Mouse (Mus musculus) granulocyte monocyte progenitor cell, adult 5-6 weeks (primary cell): Measurements from ENCODE around the gene Vamp5. TPM values are rescaled to one million over a fixed set of nuclear protein-coding genes. Genes with fewer than 3 reads are reported as not detected.

Experiments used
- ATAC-seq: replicated peaks from 2 replicates; pipeline ENCODE4 v1.8.0; 2016; ENCODE audit warnings: mild to moderate bottlenecking, moderate TSS enrichment, inconsistent platforms; ENCODE audit not compliant: poor library complexity, severe bottlenecking
- total RNA-seq, 2 experiments: library from RNA; stranded (forward) in 1 of 2; stranded (reverse) in 1 of 2; fragments of 200-712, 200-1000 nt in 1 of 2; fragments of >200 nt in 1 of 2; fragmentation: Nextera tagmentation in 1 of 2; gene quantifications; 2 replicates each; pipeline ENCODE4 v1.2.3; 2014 to 2017

Gene Vamp5
- total RNA-seq, 2 experiments from 2014 or later = 8.6 to 12.4 TPM

DNA sequence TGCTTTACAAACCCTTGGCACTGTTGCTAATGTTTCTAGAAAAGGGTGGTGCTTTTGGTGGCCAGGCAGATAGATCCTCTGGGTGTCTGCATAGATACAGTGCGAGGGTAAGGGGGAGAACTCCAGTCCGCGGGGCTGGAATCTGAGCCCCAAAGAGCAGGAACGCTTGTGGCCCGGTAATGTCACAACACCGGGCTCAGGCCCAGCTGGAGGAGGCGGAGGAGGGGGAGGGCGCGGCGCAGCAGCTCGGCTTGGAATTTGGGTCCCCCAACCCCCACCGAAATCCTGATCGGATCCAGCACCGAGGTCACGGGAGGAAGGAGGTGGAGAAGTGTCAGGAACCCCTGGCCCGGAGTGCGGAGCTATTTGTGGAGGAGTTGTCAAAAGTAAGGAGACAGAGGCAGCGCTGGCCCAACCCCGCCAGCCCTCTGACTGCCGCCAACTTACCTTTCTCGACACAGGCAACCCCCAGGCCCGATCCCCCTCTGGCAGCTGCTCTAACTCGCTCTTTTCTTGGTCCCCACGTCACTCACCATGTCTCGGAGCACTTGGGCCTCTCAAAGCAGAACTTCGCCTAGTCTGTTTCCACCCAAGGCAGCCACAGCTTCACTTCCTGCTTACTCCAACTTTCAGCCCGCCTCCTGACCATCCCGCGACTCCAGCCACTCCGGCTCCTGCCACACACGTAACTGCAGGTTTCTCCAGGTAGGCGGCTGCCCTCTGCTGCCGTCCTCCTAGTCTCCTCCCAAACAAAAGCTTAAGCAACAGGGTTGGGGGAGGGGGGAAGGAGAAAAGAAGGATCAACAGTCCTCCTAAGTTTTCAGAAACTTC, 9.9 kb upstream of the Vamp5 start, which contains the start of gene Vamp8:
Vamp8 (minus strand) TSS at position 763 of the 831 bp plus-strand sequence.
- peak; percentile 79 for ATAC-seq

- peak; percentile 75 for ATAC-seq
These were observed 9.2 kb upstream of the Vamp5 start for GRCm38 (mm10) chr6:72389471-72389940.

DNA sequence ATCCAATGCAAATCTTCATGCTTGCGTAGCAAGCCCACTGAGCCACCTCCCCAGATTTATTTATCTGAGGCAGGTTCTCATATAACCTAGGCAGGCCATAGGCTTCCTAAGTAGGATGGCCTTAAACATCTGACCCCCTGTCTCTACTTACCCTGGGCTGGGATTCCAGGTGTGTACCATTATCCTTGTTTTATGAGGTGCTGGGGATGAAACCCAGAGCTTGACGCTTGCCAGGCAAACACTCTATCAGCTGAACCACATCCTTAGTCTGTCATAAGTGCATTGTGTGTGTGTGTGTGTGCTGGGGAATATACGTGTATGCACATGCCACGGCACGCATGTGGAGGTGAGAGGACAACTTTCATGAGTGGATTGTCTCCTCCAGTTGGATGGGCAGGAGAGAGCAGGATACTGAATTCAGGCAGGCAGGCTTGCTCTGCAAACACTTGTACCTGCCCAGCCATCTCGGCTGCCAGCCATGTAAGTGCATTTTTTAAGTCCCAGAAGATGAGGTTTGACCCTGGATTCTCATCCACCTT, 8.6 kb upstream of the Vamp5 start:
- no peak for ATAC-seq

DNA sequence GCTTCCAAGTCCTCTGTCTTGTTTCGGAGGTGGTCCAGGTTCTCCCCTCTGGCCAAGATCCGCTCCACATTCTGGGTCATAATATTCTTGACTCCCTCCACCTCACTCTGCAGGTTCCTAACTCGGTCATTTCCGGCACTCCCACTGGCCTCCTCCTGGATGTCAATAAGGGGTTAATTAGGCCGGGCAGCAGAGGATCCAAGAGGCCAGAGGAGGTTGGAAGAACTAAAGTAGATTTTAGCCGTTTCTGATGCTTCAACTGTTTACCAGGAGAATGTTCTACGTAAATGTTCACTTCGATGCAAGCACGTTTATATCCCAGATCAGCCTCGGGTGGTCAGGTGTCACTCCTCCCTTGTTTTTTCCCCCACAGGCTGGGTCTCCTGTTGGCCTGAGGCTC, 8.0 kb upstream of the Vamp5 start:
- ATAC-seq = no peak

- no peak for ATAC-seq
These were observed 7.5 kb upstream of the Vamp5 start for GRCm38 (mm10) chr6:72387816-72388215.

GRCm38 (mm10) chr6:72386561-72386960, 6.3 kb upstream of the Vamp5 start:
- ATAC-seq = no peak

- no peak for ATAC-seq
These were observed 5.0 kb upstream of the Vamp5 start for GRCm38 (mm10) chr6:72385258-72385657.

DNA sequence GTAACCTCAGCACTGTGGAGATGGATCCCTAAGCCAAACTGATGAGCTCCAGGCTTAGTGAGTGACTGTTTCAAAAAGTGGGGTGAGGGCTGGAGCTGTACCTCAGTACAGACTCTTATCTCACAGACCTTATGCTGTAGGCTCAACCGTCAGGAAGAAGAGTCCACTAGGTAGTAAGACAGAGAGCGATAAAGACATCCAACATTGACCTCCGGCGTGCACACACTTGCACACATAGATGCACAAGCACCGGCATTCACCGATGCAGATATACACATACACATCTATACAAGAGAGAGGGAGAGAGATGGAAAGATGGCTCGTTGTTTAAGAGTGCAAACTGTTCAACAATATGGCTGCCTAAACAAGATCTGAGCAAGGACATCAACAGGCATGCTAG, 3.7 kb upstream of the Vamp5 start:
- ATAC-seq = no peak

DNA sequence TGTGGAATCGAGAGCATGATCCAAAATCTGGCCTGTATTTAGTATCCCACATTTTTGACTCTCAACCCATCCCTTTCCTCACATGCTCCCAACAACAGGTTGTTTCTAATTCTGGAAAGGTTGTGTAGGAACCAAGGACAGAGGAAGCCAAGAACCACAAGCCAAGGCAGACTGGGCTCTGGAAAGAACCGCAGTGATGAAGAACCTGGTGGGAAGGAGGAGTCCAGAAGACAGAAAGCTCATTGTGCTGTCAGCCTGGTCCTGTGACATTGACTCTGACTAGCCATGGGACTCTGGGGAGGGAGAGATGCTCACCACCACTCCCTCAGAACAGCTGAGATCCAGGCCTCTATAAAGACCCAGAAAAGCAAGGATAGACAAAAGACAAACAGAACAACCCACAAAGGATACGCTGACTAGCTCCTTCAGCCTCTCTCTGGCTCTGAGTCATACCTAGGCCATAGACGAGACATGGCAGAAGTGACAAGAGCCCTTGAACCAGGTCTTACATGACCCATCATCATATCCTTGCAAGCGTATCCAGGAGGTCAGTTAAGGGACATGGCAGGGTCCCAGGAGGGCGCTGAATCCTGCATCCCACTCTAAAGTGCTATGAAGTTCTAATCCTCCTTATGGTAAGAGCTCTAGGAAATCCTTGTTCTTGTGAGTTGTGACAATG, 3.0 kb upstream of the Vamp5 start:
- no peak for ATAC-seq

DNA sequence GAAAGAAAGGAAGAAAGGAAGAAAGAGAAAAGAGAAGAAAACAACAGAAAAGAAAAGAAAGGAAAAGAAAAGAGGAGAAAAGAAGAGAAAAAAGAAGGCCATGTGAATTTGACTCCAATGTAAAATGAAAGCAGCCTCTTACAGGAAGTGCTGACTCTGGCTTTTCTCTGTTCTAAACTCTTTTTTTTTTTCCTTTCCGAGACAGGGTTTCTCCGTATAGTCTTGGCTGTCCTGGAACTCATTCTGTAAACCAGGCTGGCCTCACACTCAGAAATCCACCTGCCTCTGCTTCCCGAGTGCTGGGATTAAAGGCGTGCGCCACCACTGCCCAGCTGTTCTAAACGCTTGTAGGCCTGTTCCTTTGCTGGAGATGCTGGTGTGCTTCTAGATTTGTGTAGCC, 2.2 kb upstream of the Vamp5 start:
- no peak for ATAC-seq

- ATAC-seq = peak; percentile 60
These were observed 714 bp downstream of the Vamp5 start for GRCm38 (mm10) chr6:72379377-72380130.

GRCm38 (mm10) chr6:72378510-72379234, 1.6 kb downstream of the Vamp5 start:
- no peak for ATAC-seq

DNA sequence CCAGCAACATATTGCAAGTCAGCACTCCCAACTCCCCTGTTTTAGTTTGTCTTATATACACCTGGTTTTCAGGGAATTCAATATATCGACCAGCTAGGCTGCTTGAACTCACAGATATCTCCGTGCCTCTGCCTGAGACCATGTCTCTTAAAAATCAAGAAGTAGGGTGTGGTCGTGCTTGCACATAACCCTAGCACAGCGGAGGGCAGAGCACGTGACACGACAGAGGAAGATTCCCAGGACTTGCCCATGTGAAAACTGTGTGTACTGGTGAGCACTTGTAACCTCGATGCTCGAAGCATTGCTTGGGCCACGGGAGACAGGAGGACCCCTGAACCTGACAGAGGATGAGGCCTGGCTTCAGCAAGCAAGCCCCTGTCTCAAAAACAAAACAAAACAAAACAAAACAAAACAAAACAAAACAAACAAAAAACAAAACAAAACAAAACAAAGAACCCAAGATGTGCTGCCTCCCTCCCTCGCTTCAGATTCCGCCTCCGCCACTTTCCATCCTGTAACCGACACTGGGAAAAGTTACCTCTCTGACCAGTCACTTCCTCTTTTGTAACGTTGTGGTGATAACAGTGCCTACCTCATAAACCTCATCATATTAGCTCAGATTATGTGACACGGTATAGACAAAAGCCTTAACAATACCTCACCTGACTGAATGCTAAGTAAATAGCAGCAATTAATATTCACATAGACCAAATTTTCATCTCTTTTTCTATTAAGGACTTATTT, 5.3 kb downstream of the Vamp5 start:
- peak; percentile 70 for ATAC-seq

DNA sequence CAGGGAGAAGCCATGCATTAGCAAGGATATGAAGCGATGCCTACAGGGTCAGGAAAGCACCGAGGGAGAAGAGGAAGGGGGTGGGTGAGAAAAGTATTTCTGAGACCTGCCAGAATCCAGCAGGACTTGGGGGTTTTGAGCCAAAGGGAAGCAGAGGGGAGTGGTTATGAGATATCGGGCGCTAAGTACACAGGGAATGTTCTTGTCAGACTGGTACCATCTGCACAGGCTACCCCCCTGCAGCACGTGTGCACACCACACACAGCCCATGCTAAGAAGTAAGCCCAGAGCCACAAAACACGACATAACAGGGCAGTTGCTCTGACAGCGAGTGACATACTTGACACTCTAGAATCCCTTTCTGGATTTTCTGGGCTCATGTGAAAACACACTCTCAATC, 6.1 kb downstream of the Vamp5 start:
- ATAC-seq = no peak

GRCm38 (mm10) chr6:72373184-72373583, 7.1 kb downstream of the Vamp5 start:
- no peak for ATAC-seq

GRCm38 (mm10) chr6:72371571-72371970, 8.7 kb downstream of the Vamp5 start:
- no peak for ATAC-seq

DNA sequence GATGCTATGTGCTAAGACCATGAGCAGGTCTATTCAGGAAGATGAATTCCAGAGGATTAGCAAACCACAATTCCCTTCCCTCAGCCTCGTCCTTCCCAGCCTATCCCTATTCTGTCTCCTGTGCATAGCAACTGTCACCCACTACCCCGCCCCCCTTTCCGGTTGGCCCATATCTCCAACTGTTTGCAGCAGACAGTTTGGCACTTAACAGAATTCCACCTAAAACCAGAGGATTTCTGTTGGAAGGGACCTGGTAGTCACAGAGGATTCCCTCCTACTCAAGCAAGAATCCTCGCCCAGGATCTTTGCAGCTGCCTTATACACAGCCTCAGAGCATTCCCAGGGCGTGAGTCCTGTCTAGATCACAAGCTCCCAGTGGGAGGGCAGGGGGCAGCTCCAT, 9.1 kb downstream of the Vamp5 start:
- ATAC-seq = no peak

DNA sequence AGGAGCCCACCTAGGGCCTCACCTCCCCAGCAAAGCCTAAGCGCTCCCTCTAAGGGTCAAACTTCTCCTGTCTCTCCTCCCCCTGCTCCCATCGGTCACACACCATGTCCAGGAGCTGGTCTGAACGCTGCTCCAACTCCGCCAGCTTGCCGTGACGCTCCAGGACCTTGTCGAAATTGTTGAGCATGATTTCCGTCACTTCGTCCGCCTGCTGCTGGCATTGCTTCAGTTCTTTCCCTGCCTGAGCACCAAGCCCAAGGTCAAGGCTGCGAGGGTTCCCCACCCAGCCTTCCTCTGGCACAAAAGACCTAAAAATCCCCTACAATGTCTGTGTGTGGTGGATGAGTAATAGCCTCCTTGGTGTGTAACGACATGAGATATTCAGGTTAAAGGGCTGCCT, 10.2 kb downstream of the Vamp5 start:
- ATAC-seq = no peak

- no peak for ATAC-seq
These were observed 10.7 kb downstream of the Vamp5 start for GRCm38 (mm10) chr6:72369557-72369956.
